Mouse (Mus musculus): ENCODE measurements around the gene Gpcpd1.

Gpcpd1 gene

DNA sequence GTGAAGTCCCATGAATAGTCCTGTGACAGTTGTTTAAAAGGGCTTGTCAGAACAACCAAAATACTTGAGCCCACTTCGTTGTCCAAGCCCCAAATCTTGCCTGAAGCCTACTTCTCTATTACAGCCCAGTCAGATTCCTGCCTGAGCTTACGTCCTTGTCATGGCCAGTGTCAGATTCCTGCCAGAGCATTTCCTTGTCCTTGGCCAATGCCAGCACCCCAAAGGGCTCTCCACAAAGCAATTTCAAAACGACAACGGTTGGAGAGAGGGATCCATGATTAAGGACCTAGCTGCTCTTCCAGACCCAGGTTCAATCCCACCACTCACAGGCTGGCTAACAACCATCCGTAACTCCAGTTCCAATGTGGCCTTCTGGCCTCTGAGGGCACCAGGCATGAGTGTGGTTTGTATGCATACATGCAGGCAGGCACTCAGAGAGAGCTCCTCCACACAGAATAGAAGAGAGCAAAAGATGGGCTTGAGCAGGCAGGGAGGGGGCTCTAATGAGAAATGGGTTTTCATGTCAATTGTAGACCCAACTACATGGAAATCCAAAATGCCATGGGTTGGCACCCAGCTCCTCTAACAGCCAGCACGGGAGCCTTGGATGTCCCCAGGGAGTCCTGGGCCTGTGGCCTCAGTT lies 70.2 kb downstream of the Gpcpd1 start:
- DNase-seq (ENCODE audit: low spot score) = no peak

DNA sequence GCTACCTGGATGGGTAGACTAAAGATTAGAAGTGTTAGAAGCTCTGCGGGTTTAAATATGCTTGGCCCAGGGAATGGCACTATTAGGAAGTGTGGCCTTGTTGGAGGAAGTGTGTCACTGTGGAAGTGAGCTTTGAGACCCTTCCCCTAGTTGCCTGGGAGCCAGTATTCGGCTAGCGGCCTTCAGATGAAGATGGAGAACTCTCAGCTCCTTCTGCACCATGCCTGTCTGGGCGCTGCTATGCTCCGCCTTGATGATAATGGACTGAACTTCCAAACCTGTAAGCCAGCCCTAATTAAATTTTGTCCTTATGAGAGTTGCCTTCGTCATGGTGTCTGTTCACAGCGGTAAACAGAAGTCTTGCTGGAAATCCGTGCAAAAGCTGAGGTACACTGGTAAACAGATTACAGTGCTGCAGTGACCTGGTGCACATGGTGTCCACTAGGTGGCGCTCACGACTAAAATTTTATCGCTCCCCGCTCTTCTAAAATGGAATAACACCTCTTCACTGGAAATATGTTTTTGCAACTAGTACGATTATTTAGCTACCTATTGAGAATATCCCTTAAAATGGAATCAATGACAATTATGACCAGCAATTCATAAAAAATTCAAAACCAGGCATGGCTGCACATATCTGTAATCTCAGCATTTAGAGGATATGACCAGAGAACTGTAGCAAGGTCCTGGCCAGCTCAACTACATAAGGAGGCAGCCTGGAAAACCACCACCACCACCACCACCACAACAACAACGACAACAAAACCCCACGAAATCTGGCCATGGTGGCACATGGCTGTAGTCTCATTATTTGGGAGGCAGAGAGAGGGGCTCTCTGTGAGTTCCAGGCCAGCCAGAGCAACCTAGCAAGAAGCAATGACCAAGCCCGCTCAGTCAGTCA lies 71.1 kb downstream of the Gpcpd1 start:
- peak; percentile 51 for DNase-seq (ENCODE audit: low spot score)

DNA sequence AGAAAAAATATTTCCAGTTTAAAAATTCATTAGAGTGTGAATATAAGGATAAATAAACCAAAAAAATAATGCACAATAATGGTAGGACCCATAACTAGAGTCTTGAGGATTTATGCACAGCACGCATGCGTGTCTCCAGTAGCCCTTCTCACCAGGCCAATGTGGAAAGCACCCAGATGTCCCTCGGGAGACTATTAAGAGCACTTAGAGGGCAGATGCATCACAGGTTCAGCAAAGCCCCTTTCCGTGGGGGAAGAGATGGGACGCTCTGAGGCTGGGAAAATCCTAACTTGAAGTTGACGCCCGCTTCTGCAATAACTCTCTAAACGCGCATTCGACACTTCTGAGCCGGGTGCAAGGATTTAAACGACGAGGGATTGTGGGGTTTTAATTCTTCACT lies 71.9 kb downstream of the Gpcpd1 start:
- DNase-seq (ENCODE audit: low spot score) = no peak

DNA sequence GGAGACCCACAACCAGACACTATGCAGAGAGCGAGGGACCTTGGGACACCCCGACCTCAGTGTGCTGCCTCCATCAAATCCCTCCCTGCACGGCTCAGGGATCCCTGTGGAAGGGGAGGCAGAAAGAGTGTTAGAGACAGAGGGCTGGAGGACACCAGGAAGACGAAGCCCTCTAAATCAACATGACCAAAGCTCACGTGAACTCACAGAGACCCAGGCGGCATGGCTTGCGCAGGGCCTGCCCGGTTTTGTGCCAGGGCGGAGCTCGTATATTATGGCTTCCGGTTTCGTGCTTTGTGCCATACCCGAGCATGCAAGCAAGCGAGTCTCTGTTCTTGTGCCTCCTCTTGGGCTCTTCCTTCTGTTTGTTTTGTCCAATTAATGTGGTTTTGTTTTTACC lies 72.5 kb downstream of the Gpcpd1 start:
- DNase-seq (ENCODE audit: low spot score) = no peak

DNA sequence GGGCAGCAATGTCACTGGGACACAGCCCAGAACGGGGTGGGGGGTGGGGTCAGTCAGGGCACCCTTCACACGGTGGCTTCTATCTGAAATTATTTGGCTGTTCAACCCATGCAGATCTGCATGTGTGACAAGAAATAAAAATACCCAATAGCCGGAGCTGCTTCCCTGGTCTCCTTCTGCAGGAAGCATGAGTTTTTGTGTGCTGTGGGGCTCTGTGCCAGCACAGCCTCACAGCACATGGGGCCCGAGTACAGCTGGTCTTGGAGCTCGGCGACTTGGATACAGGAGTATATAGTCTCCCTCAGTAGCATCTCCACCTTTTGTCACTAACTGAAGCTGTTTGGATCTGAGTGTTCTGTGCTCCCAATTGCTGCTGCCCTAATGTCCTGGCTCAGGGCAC lies 73.2 kb downstream of the Gpcpd1 start:
- DNase-seq (ENCODE audit: low spot score) = no peak

DNA sequence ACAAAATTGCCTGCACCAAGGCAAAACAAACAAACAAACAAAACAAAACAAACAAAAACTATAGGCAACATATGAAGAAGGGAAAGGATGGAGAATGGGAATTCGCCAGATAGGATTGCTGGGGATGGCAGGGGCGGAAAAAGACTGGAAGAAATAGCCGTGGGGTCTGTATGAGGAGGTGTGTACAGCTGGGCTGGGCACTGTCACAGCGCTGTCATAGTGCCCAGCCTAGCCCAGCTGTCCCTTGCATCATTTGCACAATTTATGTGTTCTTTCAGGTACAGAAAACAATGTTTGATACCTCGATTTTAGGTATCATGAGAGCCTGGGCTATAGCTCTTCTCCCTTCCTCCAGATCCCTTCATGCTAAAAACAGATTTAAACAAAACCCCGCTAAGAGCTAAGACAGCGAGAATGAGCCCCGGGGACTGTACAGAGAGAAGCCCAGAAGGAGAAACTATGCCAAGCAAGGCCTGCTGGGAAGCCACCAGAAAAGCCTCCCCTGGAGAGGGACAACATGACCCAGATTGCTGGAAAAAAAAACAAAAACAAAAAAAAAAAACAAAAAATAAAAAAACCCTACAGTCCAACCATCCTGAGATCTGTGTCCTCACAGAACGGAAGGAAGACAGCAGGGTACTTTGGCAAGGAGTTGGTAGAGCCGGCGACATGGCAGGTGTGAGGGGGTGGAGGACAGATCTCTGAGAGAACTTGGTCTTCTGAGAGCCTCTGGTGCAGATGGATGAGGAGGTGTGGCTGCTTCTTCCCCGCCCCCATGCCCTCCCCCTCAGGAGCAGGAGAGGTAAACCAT lies 74.0 kb downstream of the Gpcpd1 start:
- no peak for DNase-seq (ENCODE audit: low spot score)

DNA sequence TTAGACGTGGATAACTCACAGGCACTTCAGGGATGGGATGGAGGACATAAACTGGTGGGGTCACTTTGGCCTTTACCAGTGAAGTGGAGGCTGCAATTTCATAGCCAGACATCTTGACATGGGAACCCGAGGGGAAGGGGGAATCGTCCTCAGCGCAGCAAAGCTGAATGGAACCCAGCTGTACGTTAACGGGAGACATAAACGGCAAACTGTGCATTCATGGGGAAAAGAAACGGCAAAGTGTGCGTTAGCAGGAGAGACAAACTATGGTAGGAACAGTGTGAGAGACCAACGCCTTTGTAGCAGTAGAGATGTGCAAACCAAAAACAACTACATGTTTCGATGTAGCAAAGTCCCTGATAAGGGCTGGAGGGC lies 74.6 kb downstream of the Gpcpd1 start:
- DNase-seq (ENCODE audit: low spot score) = no peak

DNA sequence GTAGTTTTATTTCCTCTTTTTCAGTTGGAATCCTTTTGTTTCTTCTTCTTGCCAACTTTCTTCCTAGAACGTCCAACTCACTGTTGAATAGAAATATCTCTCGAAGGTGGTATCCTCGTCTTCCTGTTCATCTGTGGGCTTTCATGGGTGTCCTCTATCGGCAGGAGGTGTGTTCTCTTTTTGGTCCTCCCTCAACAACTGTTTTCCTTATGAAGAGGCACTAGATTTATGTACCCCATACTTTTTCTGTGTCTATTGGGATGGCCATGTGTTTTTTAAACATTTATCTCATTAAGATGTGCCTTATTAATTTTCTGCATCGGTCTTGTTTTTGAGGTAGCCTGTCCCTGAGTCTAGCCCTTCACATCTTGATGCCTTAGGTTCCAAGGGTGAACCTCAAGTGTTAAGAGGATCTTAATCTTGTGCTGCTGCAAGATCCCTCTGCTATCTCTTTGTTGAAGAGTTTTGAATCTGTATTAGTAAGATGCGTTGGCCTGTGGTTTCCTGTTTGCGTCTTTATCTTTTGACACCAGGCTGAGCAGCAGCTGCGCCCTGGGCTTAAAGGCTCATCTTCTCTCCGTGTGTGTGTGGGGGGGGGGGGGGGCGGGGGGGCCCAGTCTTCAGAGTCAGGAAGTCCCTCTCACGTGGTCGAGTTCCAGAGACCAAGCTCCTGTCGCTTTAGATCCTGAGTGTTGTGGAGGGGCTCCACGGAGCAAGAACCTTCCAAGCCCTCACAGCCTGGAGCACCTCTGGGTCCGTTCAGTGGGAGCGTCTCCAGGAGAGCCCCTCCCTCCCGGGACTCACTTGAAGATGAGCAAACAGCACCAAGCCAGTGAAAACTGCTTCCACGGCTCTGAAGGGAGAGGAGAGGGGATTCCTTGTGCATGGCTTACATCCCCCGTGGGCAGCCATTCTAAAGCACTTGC lies 75.2 kb downstream of the Gpcpd1 start:
- peak; percentile 18 for DNase-seq (ENCODE audit: low spot score)

DNA sequence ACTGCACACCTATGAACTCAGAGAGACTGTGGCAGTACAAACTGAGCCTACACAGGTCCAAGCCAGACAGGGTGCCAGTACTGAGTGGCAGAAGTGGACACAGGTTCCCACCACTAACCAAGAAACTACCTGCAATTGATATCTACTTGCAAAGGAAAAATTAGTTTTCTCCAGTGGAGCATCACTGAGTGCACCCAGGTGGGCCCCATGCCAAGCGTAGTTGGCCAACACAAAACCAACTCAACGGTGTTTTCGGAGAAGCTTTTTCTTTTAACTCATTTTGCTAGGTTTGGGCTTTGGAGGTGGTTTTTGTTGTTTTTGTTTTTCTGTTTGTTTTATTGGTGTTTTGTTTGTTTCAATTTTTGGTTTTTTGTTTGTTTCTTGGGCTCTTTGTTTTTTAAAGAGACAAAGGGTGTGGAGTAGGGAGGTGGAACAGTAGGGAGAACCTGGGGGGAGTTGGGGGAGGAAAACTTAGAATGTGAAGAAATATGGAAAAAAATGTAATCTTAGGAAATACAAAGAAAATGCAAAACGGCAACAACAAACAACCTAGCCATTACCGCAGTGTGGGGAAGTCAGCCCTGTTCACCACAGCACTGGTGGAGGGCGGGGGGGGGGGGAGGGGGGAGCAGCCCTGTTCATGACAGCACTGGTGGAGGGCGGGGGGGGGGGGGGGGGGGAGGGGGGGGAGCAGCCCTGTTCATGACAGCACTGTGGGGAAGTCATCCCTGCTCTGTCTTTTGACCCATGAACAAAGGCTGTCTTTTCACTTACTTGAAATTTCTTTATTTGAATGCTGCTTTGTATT lies 76.3 kb downstream of the Gpcpd1 start:
- no peak for DNase-seq (ENCODE audit: low spot score)

DNA sequence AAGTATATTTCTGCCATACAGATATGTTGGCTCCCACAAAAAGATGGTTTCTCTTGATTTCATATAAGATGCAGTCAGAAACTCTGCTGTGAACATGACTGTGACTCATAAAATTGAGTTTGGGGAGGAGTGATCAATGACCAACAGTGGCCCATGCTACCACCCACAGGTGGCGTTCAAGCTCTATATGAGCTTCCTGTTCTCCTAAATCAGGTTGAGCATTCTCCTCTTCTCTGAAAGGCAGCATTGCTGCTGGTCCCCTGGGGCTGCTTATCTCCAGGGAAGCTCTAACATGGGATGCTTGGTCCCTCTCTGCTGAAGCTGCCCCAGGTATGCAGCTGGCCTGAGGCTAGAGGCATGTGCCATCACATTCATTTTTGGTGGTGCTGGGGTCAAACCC lies 77.8 kb downstream of the Gpcpd1 start:
- no peak for DNase-seq (ENCODE audit: low spot score)

DNA sequence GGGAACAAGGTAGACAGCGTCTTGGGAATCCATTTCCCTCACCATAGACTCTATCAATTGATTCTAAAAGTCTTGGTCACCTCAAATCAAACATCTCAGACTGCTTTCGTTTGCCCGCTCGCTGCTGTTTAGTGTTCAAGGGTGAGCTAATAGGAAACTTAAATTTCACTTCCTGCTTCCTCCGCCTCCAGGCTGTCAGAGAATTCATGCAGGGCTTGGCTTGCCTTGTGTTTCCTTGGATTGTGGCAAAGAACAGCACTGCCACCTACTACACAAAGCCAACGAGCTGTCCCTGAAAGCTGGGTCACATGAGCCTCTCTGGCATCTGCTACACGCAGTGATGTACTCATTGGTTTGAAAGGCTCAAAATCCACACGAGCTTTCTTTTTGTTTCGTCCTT lies 78.3 kb downstream of the Gpcpd1 start:
- no peak for DNase-seq (ENCODE audit: low spot score)

DNA sequence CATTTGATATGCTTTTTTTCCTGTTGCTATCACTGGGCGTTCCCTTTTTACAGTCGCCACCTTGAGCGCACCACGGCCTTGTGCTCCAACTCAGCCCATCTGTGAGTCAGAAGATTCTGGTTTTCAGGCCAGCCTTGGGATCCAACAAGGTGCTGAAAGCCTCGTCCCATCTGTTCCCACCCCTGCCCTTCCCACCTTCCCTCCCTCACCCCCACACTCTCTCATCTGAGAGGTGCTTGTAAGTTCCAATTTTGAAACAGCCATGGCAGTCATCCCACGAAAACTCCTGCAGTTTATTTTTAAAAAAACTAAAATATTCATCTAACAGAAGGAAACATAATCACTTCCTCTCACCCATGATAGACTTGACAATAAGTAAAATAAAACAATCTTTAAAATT lies 80.0 kb downstream of the Gpcpd1 start:
- no peak for DNase-seq (ENCODE audit: low spot score)

DNA sequence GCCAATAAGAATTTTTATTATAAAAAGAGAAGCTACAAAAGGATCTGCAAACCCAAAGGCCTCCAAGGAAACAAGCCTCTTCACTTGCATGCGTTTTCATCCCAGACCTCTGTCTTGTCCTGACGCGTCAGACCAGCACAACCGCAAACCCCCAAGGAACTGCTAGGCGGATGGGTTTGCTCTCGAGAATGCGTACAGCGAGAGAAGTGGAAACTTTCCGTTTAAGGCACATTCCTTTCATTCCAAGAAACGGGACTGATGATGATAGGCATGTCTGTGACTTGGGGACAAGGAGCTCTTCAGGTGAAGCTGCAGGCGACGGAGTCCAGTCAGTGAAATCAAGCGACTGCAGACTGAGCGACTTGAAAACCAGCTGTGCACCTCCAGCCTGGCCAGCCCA lies 80.4 kb downstream of the Gpcpd1 start:
- DNase-seq (ENCODE audit: low spot score) = no peak

DNA sequence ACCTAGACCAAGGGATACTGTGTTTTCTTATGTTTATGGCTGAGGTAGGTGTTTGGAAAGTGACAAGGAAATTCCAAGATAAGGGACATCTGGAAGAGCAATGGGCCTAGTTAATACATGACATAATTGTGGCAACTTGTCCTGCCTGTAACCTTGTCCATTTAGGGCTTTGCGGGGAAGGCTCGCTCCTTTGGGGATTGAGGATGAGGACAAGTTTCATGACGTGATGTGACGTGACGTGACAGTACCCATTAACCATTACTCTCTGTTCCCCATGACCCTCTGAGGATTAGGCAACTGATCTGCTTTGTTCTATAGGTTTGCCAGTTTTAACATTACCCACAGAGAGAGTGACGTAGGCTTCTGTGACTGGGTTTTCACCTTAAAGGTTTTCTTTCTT lies 81.7 kb downstream of the Gpcpd1 start:
- DNase-seq (ENCODE audit: low spot score) = no peak

DNA sequence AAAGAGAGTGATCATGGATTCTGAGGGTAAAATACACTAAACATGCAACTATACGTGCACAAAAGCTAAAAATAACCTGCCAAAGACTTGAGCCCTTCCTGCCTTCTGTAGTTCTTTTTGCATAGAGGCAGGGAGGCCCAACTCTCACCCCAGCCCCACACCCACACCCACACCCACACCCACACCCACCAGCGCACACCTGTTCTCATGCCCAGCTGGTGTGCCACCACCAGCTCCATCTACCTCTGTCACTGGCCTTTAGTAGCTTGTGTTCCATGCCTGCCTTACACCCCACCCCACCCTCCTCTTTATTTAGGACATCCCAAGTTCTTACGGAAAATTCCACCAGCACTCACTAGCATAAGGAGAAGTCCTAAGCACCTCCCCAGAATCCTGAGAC lies 89.2 kb downstream of the Gpcpd1 start:
- DNase-seq (ENCODE audit: low spot score) = no peak

DNA sequence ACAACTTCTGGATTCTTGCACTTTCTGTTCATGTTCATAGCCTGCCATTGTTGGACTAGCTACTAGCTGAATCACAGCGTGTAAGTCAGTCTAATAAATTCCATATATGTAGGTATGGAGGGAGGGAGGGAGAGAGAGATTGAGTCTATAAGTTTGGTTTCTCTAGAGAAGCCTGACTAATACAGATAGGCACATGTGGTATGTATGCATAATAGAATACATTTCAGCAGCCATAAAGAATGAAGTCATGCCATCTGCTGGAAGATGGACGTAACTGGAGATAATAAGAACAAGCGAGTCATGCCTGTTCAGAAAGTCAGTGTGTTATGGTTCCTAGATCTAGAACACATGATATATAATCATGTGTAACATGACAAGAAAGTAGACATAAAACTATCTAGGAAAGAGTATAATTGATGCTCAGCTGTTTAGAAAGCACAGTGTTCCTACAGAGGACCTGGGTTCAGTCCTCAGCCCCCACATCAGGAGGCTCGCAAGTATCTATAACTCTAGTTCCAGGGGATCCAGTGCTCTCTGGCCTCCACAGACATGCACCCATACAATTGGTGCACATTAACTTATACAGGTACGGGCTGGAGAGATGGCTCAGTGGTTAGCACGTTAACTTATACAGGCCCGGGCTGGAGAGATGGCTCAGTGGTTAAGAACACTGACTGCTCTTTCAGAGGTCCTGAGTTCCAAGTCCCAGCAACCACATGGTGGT lies 90.0 kb downstream of the Gpcpd1 start:
- no peak for DNase-seq (ENCODE audit: low spot score)

DNA sequence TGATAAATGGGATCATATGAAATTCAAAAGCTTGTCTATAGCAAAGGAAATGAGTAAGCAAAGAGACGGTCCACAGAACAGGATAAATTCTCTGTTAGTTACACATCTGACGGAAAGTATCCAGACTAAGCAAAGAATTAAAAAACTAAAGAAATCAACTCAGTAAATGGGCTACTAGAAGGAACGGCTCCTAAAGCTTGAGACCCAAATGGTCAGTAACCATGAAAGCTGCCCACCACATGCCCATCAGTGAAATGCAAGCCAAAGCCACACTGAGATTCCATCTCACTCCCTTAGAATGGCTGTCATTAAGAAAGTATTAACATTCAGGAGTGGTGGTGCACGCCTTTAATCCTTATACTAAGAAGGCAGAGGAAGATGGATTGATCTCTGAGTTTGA lies 94.3 kb downstream of the Gpcpd1 start:
- DNase-seq (ENCODE audit: low spot score) = no peak

DNA sequence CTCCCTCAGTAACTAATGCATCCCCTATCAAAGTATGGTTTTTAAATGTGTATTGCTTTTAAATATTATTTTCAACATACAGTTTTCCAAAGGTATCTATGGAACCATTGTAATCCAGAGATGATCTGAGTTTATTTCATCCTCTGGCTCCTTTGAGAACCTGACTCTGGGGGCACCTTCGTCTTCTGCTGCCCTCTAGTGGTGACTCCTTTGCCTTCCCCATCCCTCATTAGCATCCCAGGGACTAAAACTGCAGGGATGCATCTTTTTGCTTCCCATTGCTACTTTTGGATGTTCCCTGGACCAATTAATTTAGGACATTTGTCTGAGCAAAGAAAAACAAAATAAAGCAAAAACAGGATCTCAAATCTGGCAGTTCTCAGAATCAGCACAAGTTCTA lies 102.1 kb downstream of the Gpcpd1 start:
- peak; percentile 43 for DNase-seq (ENCODE audit: low spot score)

DNA sequence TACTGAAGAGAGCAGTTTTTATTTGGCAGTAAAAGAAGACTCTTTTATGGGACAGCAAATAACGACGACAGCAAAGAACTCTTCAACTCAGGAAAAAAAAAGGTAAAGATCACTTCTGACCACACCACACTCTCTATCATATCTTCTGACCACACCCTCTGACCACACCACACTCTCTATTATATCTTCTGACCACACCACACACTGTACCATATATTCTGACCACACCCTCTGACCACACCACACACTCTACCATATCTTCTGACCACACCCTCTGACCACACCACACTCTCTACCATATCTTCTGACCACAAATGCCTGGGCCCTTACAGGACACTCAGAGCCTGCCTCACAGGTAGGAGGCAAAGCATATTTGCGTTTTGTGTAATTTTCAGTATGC lies 106.0 kb downstream of the Gpcpd1 start:
- DNase-seq (ENCODE audit: low spot score) = no peak

All from lung, postnatal 25 days (tissue).